ENCODE assay signal across 12 mouse cellular contexts in the genomic region with DNA sequence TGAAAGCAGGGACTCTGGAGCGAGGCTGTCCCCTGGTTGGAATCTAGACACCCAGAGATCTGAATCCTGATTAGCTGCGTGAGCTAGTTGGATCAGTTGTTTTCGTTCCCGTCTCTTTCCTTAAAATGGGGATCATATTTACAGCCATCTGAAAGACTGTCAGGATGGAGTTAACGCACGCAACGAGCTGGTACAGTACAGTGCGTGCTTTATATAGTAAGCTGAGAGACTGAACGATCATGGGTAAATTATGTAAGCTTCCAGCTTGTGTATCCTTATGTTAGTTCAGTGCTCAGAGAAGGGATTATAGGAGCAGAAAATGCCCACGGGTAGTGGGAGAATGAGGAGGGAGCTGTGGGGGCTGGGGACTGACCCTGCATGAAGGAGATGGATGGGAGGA.
"Had no signal": no experiment of that assay in that cellular context is flagged by ENCODE, and none has a peak within 500 bp of the region (broad histone marks: within the 10 kb centered on the region; RNA-seq: fewer than 3 reads in every experiment).

No protein-coding gene starts in this region.

- H3K4me1 ChIP-seq: liver, embryonic 15.5 days had no signal

- H3K36me3 ChIP-seq: limb, embryonic 10.5 days; liver, embryonic 15.5 days; midbrain, embryonic 13.5 days had no signal

- DNase-seq: kidney, adult 18-20 months; kidney, postnatal 10 days; kidney, postnatal 4 days; lung, adult 2 months; lung, postnatal 36 days; right cerebral cortex, postnatal 25 days had no signal

- H3K9ac ChIP-seq: liver, embryonic 15.5 days; midbrain, embryonic 13.5 days had no signal

- ATAC-seq: lung, postnatal 0 days; midbrain, embryonic 13.5 days had no signal

- H3K27me3 ChIP-seq: liver, embryonic 15.5 days had no signal

- H3K4me2 ChIP-seq: liver, embryonic 11.5 days; liver, embryonic 15.5 days; midbrain, embryonic 13.5 days had no signal

- H3K4me3 ChIP-seq: limb, embryonic 10.5 days; liver, embryonic 15.5 days; midbrain, embryonic 13.5 days had no signal

- H3K27ac ChIP-seq: limb, embryonic 10.5 days; liver, embryonic 15.5 days; midbrain, embryonic 13.5 days; stomach, postnatal 0 days had no signal

- H3K9me3 ChIP-seq: limb, embryonic 10.5 days; liver, embryonic 15.5 days; midbrain, embryonic 13.5 days had no signal
